12 mouse cellular contexts compared by ENCODE assay signal in the genomic region with DNA sequence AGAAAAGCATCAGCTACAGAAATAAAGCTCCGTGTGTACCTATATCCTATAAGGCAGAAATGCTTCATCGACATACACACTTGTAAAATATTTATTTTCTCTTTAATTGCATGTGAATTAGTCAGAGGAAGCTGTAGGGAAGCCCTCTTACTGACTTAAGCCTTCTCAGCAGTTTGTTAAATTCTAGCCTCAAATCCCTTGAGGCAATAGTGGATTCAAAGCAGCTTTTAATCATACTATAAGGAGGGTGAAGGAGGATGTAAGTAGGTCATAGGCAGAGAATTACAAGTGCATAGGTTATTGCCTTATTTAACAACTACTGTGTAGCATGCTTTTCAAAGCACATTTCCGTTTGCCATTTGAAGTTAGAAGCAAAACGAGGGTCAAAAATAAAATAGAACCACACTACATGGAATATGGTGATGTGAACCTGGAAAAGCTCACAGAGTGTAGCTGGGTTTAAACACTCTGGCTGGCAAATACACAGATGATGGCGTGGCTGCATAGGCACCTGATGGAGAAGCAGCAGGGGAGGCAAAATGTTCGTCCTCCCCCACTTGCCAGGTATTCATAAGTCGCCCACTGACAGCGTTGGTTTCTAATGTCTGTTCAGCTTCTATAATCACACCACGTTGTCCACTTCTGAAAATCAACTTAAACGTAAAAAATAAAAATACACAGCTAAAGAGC.
DNase-seq lines count a peak whose midpoint lies in the region; ATAC-seq lines count a peak whose summit lies in the region.
"Had no signal": no experiment of that assay in that cellular context is flagged by ENCODE, and none has a peak within 500 bp of the region (broad histone marks: within the 10 kb centered on the region; RNA-seq: fewer than 3 reads in every experiment).

No protein-coding gene starts in this region.

- ATAC-seq in neural tube, embryonic 12.5 days (ENCODE audit: low FRiP score, low read depth), result no peak
- ATAC-seq in forebrain, embryonic 14.5 days, result no peak
- ATAC-seq in midbrain, embryonic 11.5 days (ENCODE audit: low FRiP score), result no peak

- DNase-seq in neural tube, embryonic 10.5 days (ENCODE audit: extremely low spot score, low spot score), result no peak
- peak; percentile 60 for DNase-seq in forebrain, embryonic 14.5 days (ENCODE audit: low spot score)
- peak; percentile 89 for DNase-seq in midbrain, embryonic 11.5 days (ENCODE audit: low spot score, missing footprints)
- DNase-seq in heart, postnatal 36 days, result no peak
- DNase-seq in lung, postnatal 10 days, result no peak
- no peak for DNase-seq in urinary bladder, adult 2 months (ENCODE audit: low spot score)
- no peak for DNase-seq in right cerebral cortex, postnatal 25 days
- DNase-seq: kidney, adult 9 months; liver; right cerebral cortex, adult 18-20 months had no signal

- no peaks in the 10 kb centered on the region for H3K27me3 ChIP-seq in neural tube, embryonic 12.5 days (replicated peaks)
- H3K27me3 ChIP-seq in forebrain, embryonic 14.5 days (replicated peaks; ENCODE audit: control insufficient read depth, insufficient read depth, low read length), result no peaks in the 10 kb centered on the region
- H3K27me3 ChIP-seq in midbrain, embryonic 11.5 days (ENCODE audit: control insufficient read depth, insufficient read depth, low read length), result no peaks in the 10 kb centered on the region; the same call in 1 of the 2 replicates
- H3K27me3 ChIP-seq: heart, embryonic 15.5 days had no signal

- no peak overlapping the region for H3K9ac ChIP-seq in neural tube, embryonic 12.5 days
- H3K9ac ChIP-seq in forebrain, embryonic 14.5 days (ENCODE audit: low read length), result peak overlapping the region; percentile 61
- H3K9ac ChIP-seq in midbrain, embryonic 11.5 days (ENCODE audit: low read length), result peak overlapping the region; percentile 10; the same call in 1 of the 2 replicates
- H3K9ac ChIP-seq: heart, embryonic 15.5 days had no signal

- H3K4me3 ChIP-seq in neural tube, embryonic 12.5 days, result no peak overlapping the region
- peak overlapping the region; percentile 13 for H3K4me3 ChIP-seq in forebrain, embryonic 14.5 days (ENCODE audit: low read depth, low read length)
- no peak overlapping the region for H3K4me3 ChIP-seq in midbrain, embryonic 11.5 days (ENCODE audit: low read depth, low read length)
- H3K4me3 ChIP-seq: heart, embryonic 15.5 days had no signal

- no peaks in the 10 kb centered on the region for H3K36me3 ChIP-seq in neural tube, embryonic 12.5 days
- H3K36me3 ChIP-seq in forebrain, embryonic 14.5 days (ENCODE audit: control insufficient read depth, insufficient read depth, low read length), result no peaks in the 10 kb centered on the region
- H3K36me3 ChIP-seq in midbrain, embryonic 11.5 days (ENCODE audit: control insufficient read depth, insufficient read depth, low read length), result no peaks in the 10 kb centered on the region
- H3K36me3 ChIP-seq: heart, embryonic 15.5 days had no signal

- H3K9me3 ChIP-seq in neural tube, embryonic 12.5 days, result no peaks in the 10 kb centered on the region
- H3K9me3 ChIP-seq in forebrain, embryonic 14.5 days (replicated peaks; ENCODE audit: control insufficient read depth, low read length), result no peaks in the 10 kb centered on the region
- H3K9me3 ChIP-seq in midbrain, embryonic 11.5 days (ENCODE audit: control insufficient read depth, low read length), result no peaks in the 10 kb centered on the region
- H3K9me3 ChIP-seq: heart, embryonic 15.5 days had no signal

- 38% methylated on average over 10 of the region's 10 CpGs for WGBS in neural tube, embryonic 12.5 days
- 6% methylated on average over 10 of the region's 10 CpGs for WGBS in forebrain, embryonic 14.5 days
- 21% methylated on average over 10 of the region's 10 CpGs for WGBS in midbrain, embryonic 11.5 days

- intact Hi-C loops in heart, postnatal 36 days (cut with DNase I), result loop anchor here (10.0 kb wide), 1 partner anchor 210 kb away; no protein-coding TSS in a partner anchor

- H3K4me2 ChIP-seq in neural tube, embryonic 12.5 days (replicated peaks), result peak overlapping the region; percentile 47
- peak overlapping the region; percentile 53 for H3K4me2 ChIP-seq in forebrain, embryonic 14.5 days (ENCODE audit: low read length)
- peak overlapping the region; percentile 35; the same call in 1 of the 2 replicates for H3K4me2 ChIP-seq in midbrain, embryonic 11.5 days
- H3K4me2 ChIP-seq: heart, embryonic 15.5 days had no signal

- peaks cover 23% of the 10 kb centered on the region for H3K4me1 ChIP-seq in neural tube, embryonic 12.5 days
- peaks cover 36% of the 10 kb centered on the region for H3K4me1 ChIP-seq in forebrain, embryonic 14.5 days (ENCODE audit: control insufficient read depth, insufficient read depth, low read length)
- peaks cover 25% of the 10 kb centered on the region for H3K4me1 ChIP-seq in midbrain, embryonic 11.5 days (ENCODE audit: control insufficient read depth, insufficient read depth, low read length)

- H3K27ac ChIP-seq in neural tube, embryonic 12.5 days, result no peak overlapping the region
- peak overlapping the region; percentile 92 for H3K27ac ChIP-seq in forebrain, embryonic 14.5 days (ENCODE audit: low read depth, low read length)
- H3K27ac ChIP-seq in midbrain, embryonic 11.5 days (ENCODE audit: low read depth, low read length), result no peak overlapping the region; the same call in 1 of the 2 replicates
- H3K27ac ChIP-seq: heart, embryonic 15.5 days had no signal

Comparison
In these comparisons a context has a peak if more than half of its experiments do, and no peak if none do; other contexts are left out.
1. DNase-seq: peak in forebrain, embryonic 14.5 days (single experiment) and midbrain, embryonic 11.5 days (single experiment); none in neural tube, embryonic 10.5 days (single experiment), heart, postnatal 36 days (0 of 2), lung, postnatal 10 days (single experiment), urinary bladder, adult 2 months (single experiment) and right cerebral cortex, postnatal 25 days (single experiment).
2. Peak in every context shown above with its lines, with median percentiles within 50 percentile points of each other: H3K4me2 ChIP-seq.